Mouse (Mus musculus): ENCODE measurements around the gene Unc13a. TPM values are rescaled to one million over a fixed set of nuclear protein-coding genes. Genes with fewer than 3 reads are reported as not detected.

Unc13a gene
- total and polyA plus RNA-seq, 2 experiments from 2014 or later = 16.2 to 69.0 TPM

DNA sequence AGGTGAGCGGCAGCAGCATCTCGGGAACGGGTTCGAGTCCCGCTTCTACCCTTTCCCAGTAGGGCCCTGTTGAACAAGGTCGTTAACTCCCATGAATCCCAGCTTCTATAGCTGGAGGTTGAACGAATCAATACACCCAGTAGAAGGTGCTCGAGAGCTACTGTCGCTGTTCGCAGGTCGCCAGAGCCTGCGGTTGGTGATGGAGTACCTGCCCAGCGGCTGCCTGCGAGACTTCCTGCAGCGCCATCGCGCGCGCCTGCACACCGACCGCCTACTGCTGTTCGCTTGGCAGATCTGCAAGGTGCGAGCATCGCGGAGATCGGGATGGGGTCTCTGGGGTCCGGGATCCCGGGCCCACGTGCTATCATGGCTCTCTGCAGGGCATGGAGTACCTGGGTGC is 14.0 kb upstream of the Unc13a start:
- H3K27ac ChIP-seq (ENCODE audit: low read depth, low read length) = no peak overlapping the region
- WGBS = 8% methylated on average over 29 of the region's 29 CpGs
- H3K9ac ChIP-seq (replicated peaks; ENCODE audit: low read length, poor library complexity, severe bottlenecking) = peak overlapping the region; percentile 42; the same call in 1 of the 2 replicates
- H3K27me3 ChIP-seq (ENCODE audit: insufficient read depth, low read length) = peaks cover 93% of the 10 kb centered on the region
- peak; percentile 41 for ATAC-seq (ENCODE audit: low FRiP score)
- H3K4me3 ChIP-seq (ENCODE audit: low read depth, low read length) = peak overlapping the region; percentile 44
- peak; percentile 71 for TF ChIP-seq CTCF (IDR thresholded peaks at IDR 0.05)
- peak; percentile 74 for DNase-seq (ENCODE audit: low spot score)
- no peaks in the 10 kb centered on the region for H3K4me1 ChIP-seq (ENCODE audit: insufficient read depth, low read length)
- peak overlapping the region; percentile 75 for H3K4me2 ChIP-seq (ENCODE audit: low read depth, low read length, poor library complexity, severe bottlenecking)
- H3K36me3 ChIP-seq (ENCODE audit: insufficient read depth, low read length) = no peaks in the 10 kb centered on the region
- H3K9me3 ChIP-seq (ENCODE audit: low read length) = no peaks in the 10 kb centered on the region

DNA sequence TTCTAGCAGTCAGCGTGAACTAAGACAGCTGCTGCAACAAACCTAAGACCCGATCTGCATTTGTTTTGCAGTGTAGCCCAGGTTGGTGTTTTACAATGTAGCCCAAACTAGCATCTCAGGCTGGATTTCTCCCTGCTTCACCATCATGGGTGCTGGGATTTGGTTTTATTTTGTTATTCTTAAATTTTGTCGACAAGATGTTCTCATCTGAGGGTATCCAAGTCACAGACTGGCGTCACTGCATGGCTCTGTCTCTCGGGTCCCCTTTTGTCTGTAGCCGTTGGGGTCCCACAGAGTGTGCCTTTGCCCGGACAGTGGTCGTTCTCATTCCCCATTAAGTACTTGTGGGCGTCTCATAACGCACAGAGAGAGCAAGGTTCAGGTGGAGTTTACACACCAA is 13.1 kb upstream of the Unc13a start:
- no peak overlapping the region for H3K27ac ChIP-seq (ENCODE audit: low read depth, low read length)
- WGBS = 18% methylated on average over 10 of the region's 10 CpGs
- H3K36me3 ChIP-seq (ENCODE audit: insufficient read depth, low read length) = no peaks in the 10 kb centered on the region
- DNase-seq (ENCODE audit: low spot score) = no peak
- no peak overlapping the region for H3K4me3 ChIP-seq (ENCODE audit: low read depth, low read length)
- H3K4me2 ChIP-seq (ENCODE audit: low read depth, low read length, poor library complexity, severe bottlenecking) = no peak overlapping the region
- H3K27me3 ChIP-seq (ENCODE audit: insufficient read depth, low read length) = peaks cover 93% of the 10 kb centered on the region
- no peaks in the 10 kb centered on the region for H3K4me1 ChIP-seq (ENCODE audit: insufficient read depth, low read length)
- no peak for TF ChIP-seq CTCF (IDR thresholded peaks at IDR 0.05)
- no peak for ATAC-seq (ENCODE audit: low FRiP score)
- no peaks in the 10 kb centered on the region for H3K9me3 ChIP-seq (ENCODE audit: low read length)
- no peak overlapping the region for H3K9ac ChIP-seq (replicated peaks; ENCODE audit: low read length, poor library complexity, severe bottlenecking)

DNA sequence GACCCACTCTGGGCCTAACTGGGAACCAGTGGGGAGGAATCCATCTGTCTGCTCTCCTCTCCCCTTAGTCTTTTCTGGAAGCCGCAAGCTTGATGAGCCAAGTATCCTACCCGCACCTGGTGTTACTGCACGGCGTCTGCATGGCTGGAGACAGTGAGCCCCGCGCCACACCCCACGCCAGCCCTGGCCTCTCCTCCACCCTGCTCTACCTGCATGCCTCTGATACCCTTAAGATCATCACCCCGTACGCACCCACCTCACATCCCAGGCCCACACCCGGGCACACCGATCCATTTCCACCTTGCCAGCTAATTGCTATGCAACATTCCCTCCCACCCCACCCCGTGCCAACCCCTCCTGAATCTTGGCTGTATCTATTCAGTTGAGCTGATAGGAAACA is 11.3 kb upstream of the Unc13a start:
- H3K4me1 ChIP-seq (ENCODE audit: insufficient read depth, low read length) = no peaks in the 10 kb centered on the region
- WGBS = 60% methylated on average over 12 of the region's 12 CpGs
- no peak overlapping the region for H3K4me3 ChIP-seq (ENCODE audit: low read depth, low read length)
- H3K9me3 ChIP-seq (ENCODE audit: low read length) = no peaks in the 10 kb centered on the region
- H3K36me3 ChIP-seq (ENCODE audit: insufficient read depth, low read length) = no peaks in the 10 kb centered on the region
- H3K27ac ChIP-seq (ENCODE audit: low read depth, low read length) = no peak overlapping the region
- H3K4me2 ChIP-seq (ENCODE audit: low read depth, low read length, poor library complexity, severe bottlenecking) = no peak overlapping the region
- no peak for TF ChIP-seq CTCF (IDR thresholded peaks at IDR 0.05)
- DNase-seq (ENCODE audit: low spot score) = no peak
- H3K27me3 ChIP-seq (ENCODE audit: insufficient read depth, low read length) = peaks cover 92% of the 10 kb centered on the region
- ATAC-seq (ENCODE audit: low FRiP score) = no peak
- no peak overlapping the region for H3K9ac ChIP-seq (replicated peaks; ENCODE audit: low read length, poor library complexity, severe bottlenecking)

DNA sequence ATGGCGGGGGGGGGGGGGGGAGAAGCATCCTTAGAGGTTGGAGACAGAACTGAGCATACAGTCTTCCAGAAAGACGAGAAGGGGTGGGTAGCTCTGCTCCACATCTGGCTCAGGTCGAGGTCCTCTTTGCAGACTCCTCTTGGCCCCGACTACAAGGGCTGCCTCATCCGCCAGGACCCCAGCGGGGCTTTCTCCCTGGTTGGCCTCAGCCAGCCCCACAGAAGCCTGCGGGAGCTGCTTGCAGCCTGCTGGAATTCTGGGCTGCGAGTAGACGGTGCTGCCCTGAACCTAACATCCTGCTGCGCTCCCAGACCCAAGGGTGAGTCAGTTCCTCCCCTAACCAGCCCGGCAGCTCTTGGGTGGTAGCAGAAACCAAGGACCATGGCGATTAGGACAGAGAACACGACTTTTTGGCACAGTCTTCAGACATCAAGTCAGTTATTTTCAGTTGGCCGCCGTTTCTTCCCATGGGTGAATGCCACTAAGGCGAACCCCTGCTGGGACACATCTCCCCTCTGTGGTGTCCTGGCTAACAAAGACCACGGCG is 9.9 kb upstream of the Unc13a start:
- no peak for DNase-seq (ENCODE audit: low spot score)
- 6% methylated on average over 18 of the region's 18 CpGs for WGBS
- Histone ChIP-seq H3K9ac (replicated peaks; ENCODE audit: low read length, poor library complexity, severe bottlenecking) (no peak overlapping the region), H3K4me3 (ENCODE audit: low read depth, low read length) (no peak overlapping the region), H3K9me3 (ENCODE audit: low read length) (no peaks in the 10 kb centered on the region), H3K4me2 (ENCODE audit: low read depth, low read length, poor library complexity, severe bottlenecking) (no peak overlapping the region), H3K27ac (ENCODE audit: low read depth, low read length) (no peak overlapping the region), H3K4me1 (ENCODE audit: insufficient read depth, low read length) (no peaks in the 10 kb centered on the region), H3K36me3 (ENCODE audit: insufficient read depth, low read length) (no peaks in the 10 kb centered on the region), H3K27me3 (ENCODE audit: insufficient read depth, low read length) (peaks cover 83% of the 10 kb centered on the region)
- ATAC-seq (ENCODE audit: low FRiP score) = no peak
- TF ChIP-seq CTCF (IDR thresholded peaks at IDR 0.05) = no peak

DNA sequence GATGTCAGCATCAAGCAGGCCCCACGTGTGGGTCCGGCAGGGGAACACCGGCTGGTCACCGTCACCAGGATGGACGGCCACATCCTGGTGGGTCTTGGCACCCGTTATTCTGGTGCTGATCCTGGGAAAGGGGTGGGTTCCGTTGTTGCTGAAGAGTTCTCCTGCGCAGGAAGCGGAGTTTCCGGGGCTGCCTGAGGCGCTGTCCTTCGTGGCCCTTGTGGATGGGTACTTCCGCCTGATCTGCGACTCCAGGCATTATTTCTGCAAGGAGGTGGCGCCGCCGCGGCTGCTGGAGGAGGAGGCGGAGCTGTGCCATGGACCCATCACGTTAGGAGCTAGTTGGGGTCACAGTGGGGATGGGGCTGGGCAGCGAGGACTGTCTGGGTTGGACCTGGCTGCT is 8.9 kb upstream of the Unc13a start:
- TF ChIP-seq CTCF (IDR thresholded peaks at IDR 0.05) = no peak

DNA sequence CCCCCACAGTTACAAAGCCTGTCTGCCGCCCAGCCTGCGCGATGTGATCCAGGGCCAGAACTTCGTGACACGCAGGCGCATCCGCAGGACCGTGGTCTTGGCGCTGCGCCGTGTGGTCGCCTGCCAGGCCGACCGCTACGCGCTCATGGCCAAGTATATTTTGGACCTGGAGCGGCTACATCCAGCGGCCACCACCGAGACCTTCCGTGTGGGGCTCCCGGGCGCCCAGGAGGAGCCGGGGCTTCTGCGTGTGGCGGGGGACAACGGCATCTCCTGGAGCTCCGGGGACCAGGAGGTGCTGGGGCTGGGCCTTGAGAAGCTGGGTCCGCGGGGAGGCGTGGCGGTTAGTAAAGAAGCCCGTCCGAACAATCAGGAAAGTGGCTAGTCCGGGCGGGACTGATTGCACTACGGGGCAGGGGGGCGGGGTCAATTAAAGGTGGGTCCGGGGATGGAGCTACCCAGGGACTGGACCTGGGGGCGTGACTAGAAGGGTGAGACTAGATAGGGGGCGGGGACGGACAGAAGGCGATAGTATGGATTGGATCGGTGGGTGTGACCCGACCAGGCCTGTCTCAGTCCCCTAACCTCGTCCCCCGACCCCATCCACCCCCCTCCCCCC is 8.1 kb upstream of the Unc13a start:
- WGBS = 4% methylated on average over 44 of the region's 46 CpGs
- peak; percentile 19 for DNase-seq (ENCODE audit: low spot score)
- H3K4me2 ChIP-seq (ENCODE audit: low read depth, low read length, poor library complexity, severe bottlenecking) = peak overlapping the region; percentile 69
- H3K9ac ChIP-seq (replicated peaks; ENCODE audit: low read length, poor library complexity, severe bottlenecking) = 0 out of 2 replicates have a peak overlapping the region, but pooled peaks have one; percentile 0
- TF ChIP-seq CTCF (IDR thresholded peaks at IDR 0.05) = no peak
- H3K36me3 ChIP-seq (ENCODE audit: insufficient read depth, low read length) = no peaks in the 10 kb centered on the region
- H3K4me1 ChIP-seq (ENCODE audit: insufficient read depth, low read length) = no peaks in the 10 kb centered on the region; the same call in 1 of the 2 replicates
- no peak overlapping the region for H3K27ac ChIP-seq (ENCODE audit: low read depth, low read length)
- peaks cover 67% of the 10 kb centered on the region for H3K27me3 ChIP-seq (ENCODE audit: insufficient read depth, low read length)
- ATAC-seq (ENCODE audit: low FRiP score) = no peak
- H3K4me3 ChIP-seq (ENCODE audit: low read depth, low read length) = peak overlapping the region; percentile 29
- no peaks in the 10 kb centered on the region for H3K9me3 ChIP-seq (ENCODE audit: low read length)

More for the DNA sequence above, 8.9 kb upstream of the Unc13a start:
- DNase-seq (ENCODE audit: low spot score) (no peak), ATAC-seq (ENCODE audit: low FRiP score) (no peak)
- Histone ChIP-seq H3K36me3 (ENCODE audit: insufficient read depth, low read length) (no peaks in the 10 kb centered on the region), H3K9ac (replicated peaks; ENCODE audit: low read length, poor library complexity, severe bottlenecking) (no peak overlapping the region), H3K4me2 (ENCODE audit: low read depth, low read length, poor library complexity, severe bottlenecking) (no peak overlapping the region), H3K4me3 (ENCODE audit: low read depth, low read length) (0 out of 2 replicates have a peak overlapping the region, but pooled peaks have one; percentile 8), H3K27me3 (ENCODE audit: insufficient read depth, low read length) (peaks cover 75% of the 10 kb centered on the region), H3K9me3 (ENCODE audit: low read length) (no peaks in the 10 kb centered on the region), H3K4me1 (ENCODE audit: insufficient read depth, low read length) (no peaks in the 10 kb centered on the region; the same call in 1 of the 2 replicates), H3K27ac (ENCODE audit: low read depth, low read length) (no peak overlapping the region)
- WGBS = 8% methylated on average over 21 of the region's 21 CpGs
